Mouse (Mus musculus) embryonic facial prominence, embryonic 15.5 days (tissue): ENCODE results near the gene Atf6. TPM values are rescaled to one million over a fixed set of nuclear protein-coding genes. Genes with fewer than 3 reads are reported as not detected.

Experiments
- ATAC-seq: fragments of 200-750 bp; cut with Nextera tagmentation; 2 replicates; pipeline ENCODE4 v1.8.0; 2017; ENCODE audit warnings: low read depth, moderate TSS enrichment; ENCODE audit not compliant: insufficient number of reproducible peaks, low FRiP score, low TSS enrichment
- H3K27ac ChIP-seq: fragments of 300-500 bp; sonication (generic); replicated peaks from 2 replicates; pipeline ENCODE4 v1.5.1; 2015; ENCODE audit warnings: mild to moderate bottlenecking, inconsistent platforms
- H3K27me3 ChIP-seq: fragments of 300-500 bp; sonication (generic); 2 replicates; pipeline ENCODE4 v1.6.1; 2015; ENCODE audit warnings: inconsistent platforms
- H3K36me3 ChIP-seq: fragments of 300-500 bp; sonication (generic); 2 replicates; pipeline ENCODE4 v1.6.1; 2015; ENCODE audit warnings: mild to moderate bottlenecking, inconsistent platforms
- H3K4me1 ChIP-seq: fragments of 300-500 bp; sonication (generic); 2 replicates; pipeline ENCODE4 v1.6.1; 2015; ENCODE audit warnings: inconsistent platforms
- H3K4me2 ChIP-seq: fragments of 300-500 bp; sonication (generic); replicated peaks from 2 replicates; pipeline ENCODE4 v1.6.1; 2015; ENCODE audit warnings: mild to moderate bottlenecking, inconsistent platforms
- H3K4me3 ChIP-seq: fragments of 300-500 bp; sonication (generic); replicated peaks from 2 replicates; pipeline ENCODE4 v1.5.1; 2015; ENCODE audit warnings: mild to moderate bottlenecking, inconsistent platforms
- H3K9ac ChIP-seq: fragments of 300-500 bp; sonication (generic); 2 replicates; pipeline ENCODE4 v1.6.1; 2015; ENCODE audit warnings: inconsistent platforms
- H3K9me3 ChIP-seq: fragments of 300-500 bp; sonication (generic); replicated peaks from 2 replicates; pipeline ENCODE4 v1.6.1; 2016; ENCODE audit warnings: inconsistent platforms
- WGBS: fragments of 180-500 bp; shearing (Covaris S2); methylation state at CpG from one replicate; pipeline ENCODE4 v1.1.7; 2015; 5-methylcytosine and 5-hydroxymethylcytosine counted together
- polyA plus RNA-seq: library from polyadenylated mRNA; unstranded; fragments of >200 nt; fragmentation: Nextera tagmentation; extraction: Ambion mirVana; gene quantifications from 2 replicates; pipeline ENCODE4 v1.2.1, GENCODE M21; 2015

The Atf6 gene
- polyA plus RNA-seq, 1 experiment from 2014 or later = 8.9 TPM

GRCm38 (mm10) chr1:170898413-170899075, 31.0 kb upstream of the Atf6 start:
- no peak overlapping the region for H3K4me2 ChIP-seq
- no peak overlapping the region for H3K27ac ChIP-seq
- H3K4me1 ChIP-seq = peaks cover 6% of the 10 kb centered on the region; the same call in 1 of the 2 replicates
- H3K9me3 ChIP-seq = no peaks in the 10 kb centered on the region
- 74% methylated on average over 16 of the region's 16 CpGs for WGBS
- no peak for ATAC-seq
- peaks cover 6% of the 10 kb centered on the region; the same call in 1 of the 2 replicates for H3K27me3 ChIP-seq
- H3K36me3 ChIP-seq = no peaks in the 10 kb centered on the region
- no peak overlapping the region for H3K9ac ChIP-seq
- H3K4me3 ChIP-seq = no peak overlapping the region

- H3K27ac ChIP-seq = no peak overlapping the region
- no peaks in the 10 kb centered on the region for H3K4me1 ChIP-seq
- H3K27me3 ChIP-seq = peaks cover 6% of the 10 kb centered on the region; the same call in 1 of the 2 replicates
- H3K9me3 ChIP-seq = no peaks in the 10 kb centered on the region
- no peak overlapping the region for H3K4me2 ChIP-seq
- no peaks in the 10 kb centered on the region for H3K36me3 ChIP-seq
- ATAC-seq = no peak
- WGBS = 77% methylated on average over 5 of the region's 5 CpGs
- H3K9ac ChIP-seq = no peak overlapping the region
- H3K4me3 ChIP-seq = no peak overlapping the region
Observed at GRCm38 (mm10) chr1:170896651-170897281, 29.2 kb upstream of the Atf6 start.

- no peaks in the 10 kb centered on the region for H3K36me3 ChIP-seq
- H3K27ac ChIP-seq = no peak overlapping the region
- H3K9me3 ChIP-seq = no peaks in the 10 kb centered on the region
- WGBS = 57% methylated on average over 9 of the region's 9 CpGs
- H3K9ac ChIP-seq = no peak overlapping the region
- no peak overlapping the region for H3K4me3 ChIP-seq
- H3K27me3 ChIP-seq = peaks cover 5% of the 10 kb centered on the region; the same call in 1 of the 2 replicates
- no peak for ATAC-seq
- H3K4me1 ChIP-seq = no peaks in the 10 kb centered on the region
- H3K4me2 ChIP-seq = no peak overlapping the region
Observed at GRCm38 (mm10) chr1:170894603-170895602, 27.3 kb upstream of the Atf6 start.

GRCm38 (mm10) chr1:170892279-170892678, 24.7 kb upstream of the Atf6 start:
- 54% methylated on average over 1 of the region's 1 CpGs for WGBS

GRCm38 (mm10) chr1:170891646-170892045, 24.1 kb upstream of the Atf6 start:
- Histone ChIP-seq H3K36me3 (no peaks in the 10 kb centered on the region), H3K4me1 (no peaks in the 10 kb centered on the region), H3K4me2 (no peak overlapping the region), H3K9me3 (no peaks in the 10 kb centered on the region), H3K9ac (no peak overlapping the region), H3K4me3 (no peak overlapping the region), H3K27me3 (no peaks in the 10 kb centered on the region), H3K27ac (no peak overlapping the region)
- WGBS = 52% methylated on average over 2 of the region's 2 CpGs
- no peak for ATAC-seq

More at GRCm38 (mm10) chr1:170892279-170892678, 24.7 kb upstream of the Atf6 start:
- Histone ChIP-seq H3K9ac (no peak overlapping the region), H3K27me3 (no peaks in the 10 kb centered on the region), H3K4me3 (no peak overlapping the region), H3K27ac (no peak overlapping the region), H3K4me2 (no peak overlapping the region), H3K4me1 (no peaks in the 10 kb centered on the region), H3K36me3 (no peaks in the 10 kb centered on the region), H3K9me3 (no peaks in the 10 kb centered on the region)
- ATAC-seq = no peak

- no peak overlapping the region for H3K4me2 ChIP-seq
- no peaks in the 10 kb centered on the region for H3K36me3 ChIP-seq
- no peaks in the 10 kb centered on the region for H3K9me3 ChIP-seq
- WGBS = 47% methylated on average over 4 of the region's 4 CpGs
- no peak overlapping the region for H3K9ac ChIP-seq
- no peak for ATAC-seq
- no peak overlapping the region for H3K4me3 ChIP-seq
- no peaks in the 10 kb centered on the region for H3K27me3 ChIP-seq
- H3K27ac ChIP-seq = no peak overlapping the region
- H3K4me1 ChIP-seq = peaks cover 3% of the 10 kb centered on the region; the same call in 1 of the 2 replicates
Observed at GRCm38 (mm10) chr1:170889310-170889709, 21.7 kb upstream of the Atf6 start.

- Histone ChIP-seq H3K4me2 (no peak overlapping the region), H3K4me3 (no peak overlapping the region)
Observed at GRCm38 (mm10) chr1:170886044-170886458, 18.5 kb upstream of the Atf6 start.

GRCm38 (mm10) chr1:170884978-170885561, 17.5 kb upstream of the Atf6 start, which contains the start of the genes Gm26620 and Dusp12:
Gene Gm26620, plus strand, starts transcription at chr1:170885065.
Gene Dusp12, minus strand, starts transcription at chr1:170885540.
- WGBS = under 1% methylated on average over 46 of the region's 46 CpGs
- Histone ChIP-seq H3K9ac (peak within 1 kb of the TSS; percentile 75), H3K4me2 (peak within 1 kb of the TSS; percentile 67), H3K27ac (peak within 1 kb of the TSS; percentile 86), H3K27me3 (no peaks in the 10 kb centered on the region), H3K4me3 (peak within 1 kb of the TSS; percentile 95), H3K4me1 (peaks cover 11% of the 10 kb centered on the region; the same call in 1 of the 2 replicates), H3K9me3 (no peaks in the 10 kb centered on the region), H3K36me3 (peaks cover 12% of the 10 kb centered on the region)
- ATAC-seq = peak; percentile 89

More at GRCm38 (mm10) chr1:170886044-170886458, 18.5 kb upstream of the Atf6 start:
- 46% methylated on average over 6 of the region's 6 CpGs for WGBS
- no peak overlapping the region for H3K27ac ChIP-seq
- ATAC-seq = no peak
- H3K4me1 ChIP-seq = peaks cover 11% of the 10 kb centered on the region; the same call in 1 of the 2 replicates
- H3K9me3 ChIP-seq = no peaks in the 10 kb centered on the region
- no peaks in the 10 kb centered on the region for H3K27me3 ChIP-seq
- peaks cover 2% of the 10 kb centered on the region; the same call in 1 of the 2 replicates for H3K36me3 ChIP-seq
- H3K9ac ChIP-seq = no peak overlapping the region

- Histone ChIP-seq H3K36me3 (peaks cover 16% of the 10 kb centered on the region), H3K4me3 (peak overlapping the region; percentile 95), H3K9me3 (no peaks in the 10 kb centered on the region), H3K27ac (peak overlapping the region; percentile 86; the same call in 1 of the 2 replicates), H3K4me2 (peak overlapping the region; percentile 67), H3K4me1 (peaks cover 11% of the 10 kb centered on the region; the same call in 1 of the 2 replicates), H3K27me3 (no peaks in the 10 kb centered on the region), H3K9ac (peak overlapping the region; percentile 75; the same call in 1 of the 2 replicates)
- ATAC-seq = no peak
- 15% methylated on average over 8 of the region's 8 CpGs for WGBS
Observed at GRCm38 (mm10) chr1:170884390-170884789, 16.8 kb upstream of the Atf6 start.

- peaks cover 21% of the 10 kb centered on the region for H3K36me3 ChIP-seq
- WGBS = 85% methylated on average over 5 of the region's 5 CpGs
- H3K27ac ChIP-seq = no peak overlapping the region
- H3K4me2 ChIP-seq = no peak overlapping the region
- peaks cover 11% of the 10 kb centered on the region; the same call in 1 of the 2 replicates for H3K4me1 ChIP-seq
- H3K9me3 ChIP-seq = no peaks in the 10 kb centered on the region
- H3K27me3 ChIP-seq = no peaks in the 10 kb centered on the region
- no peak for ATAC-seq
- no peak overlapping the region for H3K9ac ChIP-seq
- no peak overlapping the region for H3K4me3 ChIP-seq
Observed at GRCm38 (mm10) chr1:170882915-170883485, 15.4 kb upstream of the Atf6 start.
